Mouse (Mus musculus): ENCODE measurements around the gene Pias4. TPM values are rescaled to one million over a fixed set of nuclear protein-coding genes. Genes with fewer than 3 reads are reported as not detected.
"Not testable (repeated sequence)": the region's sequence is repeated elsewhere in the genome, so short reads cannot be mapped to it uniquely, and the experiment has no call there.

Gene Pias4
- polyA plus RNA-seq, 1 experiment from 2014 or later: 33.2 TPM

DNA sequence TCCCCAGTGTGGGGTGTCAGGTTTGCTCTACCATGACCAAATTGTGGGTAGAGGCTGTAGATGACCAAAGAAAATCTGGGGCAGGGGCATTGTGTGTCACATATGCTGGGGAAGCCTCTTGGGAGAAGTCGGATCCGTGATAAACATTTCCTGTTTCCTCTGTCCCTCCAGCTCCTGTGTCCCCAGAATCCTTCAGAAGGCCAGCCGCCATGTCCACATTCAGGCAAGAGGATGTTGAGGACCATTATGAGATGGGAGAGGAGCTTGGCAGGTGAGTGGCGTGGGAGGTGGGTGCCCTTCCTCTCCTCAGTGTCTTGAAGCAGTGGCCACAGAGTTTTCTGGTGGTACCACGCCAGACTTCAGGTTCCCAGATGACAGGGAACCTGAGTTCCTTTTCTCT is 16.1 kb upstream of the Pias4 start, which contains the start of gene 4930442H23Rik:
4930442H23Rik (minus strand) TSS at position 45 of the 400 bp plus-strand sequence.
- no peaks in the 10 kb centered on the region for H3K9me3 ChIP-seq (ENCODE audit: control insufficient read depth, low read length)
- H3K4me1 ChIP-seq (ENCODE audit: control insufficient read depth, insufficient read depth, low read length): no peaks in the 10 kb centered on the region
- DNase-seq (ENCODE audit: low spot score) (no peak), ATAC-seq (ENCODE audit: low read depth) (no peak)
- 85% methylated on average over 5 of the region's 5 CpGs for WGBS
- peak within 1 kb of the TSS; percentile 66 for H3K4me2 ChIP-seq (ENCODE audit: low read depth, low read length)
- H3K9ac ChIP-seq (ENCODE audit: low read depth, low read length): peak within 1 kb of the TSS; percentile 75
- peaks cover 73% of the 10 kb centered on the region for H3K36me3 ChIP-seq (ENCODE audit: control insufficient read depth, insufficient read depth, low read length)
- H3K27me3 ChIP-seq (replicated peaks; ENCODE audit: control insufficient read depth, insufficient read depth, low read length): no peaks in the 10 kb centered on the region
- peak within 1 kb of the TSS; percentile 56 for H3K4me3 ChIP-seq (ENCODE audit: low read depth, low read length)
- H3K27ac ChIP-seq (replicated peaks; ENCODE audit: low read depth, low read length): peak within 1 kb of the TSS; percentile 77

DNA sequence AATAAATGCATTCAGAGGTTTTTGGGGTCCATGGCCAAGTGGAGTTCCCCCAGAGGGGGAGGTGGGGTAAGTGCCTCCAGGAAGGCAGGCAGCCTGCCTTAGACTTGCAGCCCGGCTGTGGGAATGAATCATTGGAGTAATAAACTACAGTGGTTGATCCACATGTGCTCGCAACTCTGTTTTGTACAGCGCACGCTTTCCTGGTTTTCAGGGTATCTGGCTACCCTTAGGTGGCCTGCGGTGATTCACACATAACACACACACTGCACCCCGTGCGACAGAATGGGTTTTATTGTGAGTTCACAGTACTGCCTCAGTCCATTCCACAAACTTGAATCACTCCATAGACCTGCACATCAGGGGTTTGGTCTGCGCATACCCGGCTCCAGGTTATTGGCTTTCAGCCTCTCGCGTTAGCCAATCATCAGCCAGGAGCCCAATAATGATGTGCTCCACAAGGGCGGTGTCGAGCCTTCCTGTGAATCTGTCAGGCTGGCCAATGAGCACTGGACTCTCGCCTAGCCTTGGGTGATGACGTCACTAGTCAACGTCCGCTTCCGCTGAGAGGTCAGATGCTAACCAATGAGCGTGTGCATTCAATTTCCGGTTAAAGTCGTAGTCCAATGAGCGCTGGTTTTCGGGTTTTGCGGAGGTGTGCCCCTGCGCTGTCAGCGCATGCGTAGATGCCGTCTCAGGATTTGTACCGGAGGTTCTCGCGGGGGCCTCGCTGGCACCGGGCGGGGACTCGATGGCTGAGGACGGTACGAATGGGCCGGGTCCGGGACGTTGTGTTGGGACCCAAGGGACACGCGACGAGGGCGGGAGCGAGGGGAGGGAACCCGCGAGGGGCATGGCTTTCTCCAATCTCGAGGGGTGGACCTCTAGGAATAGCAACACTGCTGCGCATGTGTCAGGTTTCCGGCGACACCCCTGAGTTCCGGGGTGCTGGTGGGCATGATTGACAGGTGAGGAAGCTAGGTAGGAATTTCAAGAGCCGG is 14.9 kb upstream of the Pias4 start, which contains the start of gene Dapk3:
Dapk3 (plus strand) TSS at position 670 of the 998 bp plus-strand sequence.
- 5% methylated on average over 50 of the region's 53 CpGs for WGBS
- DNase-seq (ENCODE audit: low spot score): peak; percentile 100
- H3K27ac ChIP-seq (replicated peaks; ENCODE audit: low read depth, low read length): peak within 1 kb of the TSS; percentile 77
- peak within 1 kb of the TSS; percentile 56 for H3K4me3 ChIP-seq (ENCODE audit: low read depth, low read length)
- H3K27me3 ChIP-seq (replicated peaks; ENCODE audit: control insufficient read depth, insufficient read depth, low read length): no peaks in the 10 kb centered on the region
- ATAC-seq (ENCODE audit: low read depth): peak; percentile 95
- peaks cover 79% of the 10 kb centered on the region for H3K36me3 ChIP-seq (ENCODE audit: control insufficient read depth, insufficient read depth, low read length)
- no peaks in the 10 kb centered on the region; the same call in 1 of the 2 replicates for H3K4me1 ChIP-seq (ENCODE audit: control insufficient read depth, insufficient read depth, low read length)
- H3K9ac ChIP-seq (ENCODE audit: low read depth, low read length): peak within 1 kb of the TSS; percentile 75
- peak within 1 kb of the TSS; percentile 66 for H3K4me2 ChIP-seq (ENCODE audit: low read depth, low read length)
- H3K9me3 ChIP-seq (ENCODE audit: control insufficient read depth, low read length): no peaks in the 10 kb centered on the region

DNA sequence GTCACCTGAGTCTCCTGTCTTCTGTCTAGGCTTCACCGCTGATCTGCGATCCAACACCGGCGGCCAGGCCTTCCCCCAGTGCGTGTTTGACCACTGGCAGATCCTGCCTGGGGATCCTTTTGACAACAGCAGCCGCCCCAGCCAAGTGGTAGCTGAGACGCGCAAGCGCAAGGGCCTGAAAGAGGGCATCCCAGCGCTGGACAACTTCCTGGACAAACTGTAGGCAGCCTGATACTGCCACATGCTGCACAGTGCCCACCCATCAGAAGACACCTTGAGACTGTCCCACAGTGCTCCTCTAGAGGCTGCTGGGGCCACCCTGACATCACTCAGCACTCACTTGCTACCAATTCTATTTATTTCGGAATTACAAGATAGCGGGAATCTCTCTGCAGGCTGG is 14.1 kb upstream of the Pias4 start:
- not testable (repeated sequence) for DNase-seq (ENCODE audit: low spot score); ATAC-seq (ENCODE audit: low read depth); H3K4me1 ChIP-seq (ENCODE audit: control insufficient read depth, insufficient read depth, low read length); H3K4me3 ChIP-seq (ENCODE audit: low read depth, low read length); H3K9me3 ChIP-seq (ENCODE audit: control insufficient read depth, low read length); H3K9ac ChIP-seq (ENCODE audit: low read depth, low read length); H3K27me3 ChIP-seq (replicated peaks; ENCODE audit: control insufficient read depth, insufficient read depth, low read length); H3K4me2 ChIP-seq (ENCODE audit: low read depth, low read length)
- peak overlapping the region; percentile 30; the same call in 1 of the 2 replicates for H3K27ac ChIP-seq (replicated peaks; ENCODE audit: low read depth, low read length)
- H3K36me3 ChIP-seq (ENCODE audit: control insufficient read depth, insufficient read depth, low read length): peaks cover 78% of the 10 kb centered on the region
- WGBS: 86% methylated on average over 11 of the region's 12 CpGs

DNA sequence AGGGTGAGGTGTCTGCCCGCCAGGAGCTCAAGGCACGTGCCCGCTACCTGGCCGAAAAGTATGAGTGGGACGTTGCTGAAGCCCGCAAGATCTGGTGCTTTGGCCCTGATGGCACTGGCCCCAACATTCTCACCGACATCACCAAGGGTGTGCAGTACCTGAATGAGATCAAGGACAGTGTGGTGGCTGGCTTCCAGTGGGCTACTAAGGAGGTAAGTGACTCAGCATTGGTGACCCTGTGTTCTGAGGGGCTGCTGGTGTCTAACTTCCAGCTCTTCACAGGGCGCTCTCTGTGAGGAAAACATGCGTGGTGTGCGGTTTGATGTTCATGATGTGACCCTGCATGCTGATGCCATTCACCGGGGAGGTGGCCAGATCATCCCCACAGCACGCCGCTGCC is 13.2 kb upstream of the Pias4 start:
- no peak overlapping the region for H3K4me2 ChIP-seq (ENCODE audit: low read depth, low read length)
- H3K4me3 ChIP-seq (ENCODE audit: low read depth, low read length): no peak overlapping the region
- H3K27me3 ChIP-seq (replicated peaks; ENCODE audit: control insufficient read depth, insufficient read depth, low read length): no peaks in the 10 kb centered on the region
- H3K4me1 ChIP-seq (ENCODE audit: control insufficient read depth, insufficient read depth, low read length): no peaks in the 10 kb centered on the region; the same call in 1 of the 2 replicates
- H3K9me3 ChIP-seq (ENCODE audit: control insufficient read depth, low read length): no peaks in the 10 kb centered on the region
- ATAC-seq (ENCODE audit: low read depth) (no peak), DNase-seq (ENCODE audit: low spot score) (no peak)
- H3K36me3 ChIP-seq (ENCODE audit: control insufficient read depth, insufficient read depth, low read length): peaks cover 72% of the 10 kb centered on the region
- no peak overlapping the region for H3K9ac ChIP-seq (ENCODE audit: low read depth, low read length)
- no peak overlapping the region for H3K27ac ChIP-seq (replicated peaks; ENCODE audit: low read depth, low read length)
- 97% methylated on average over 13 of the region's 13 CpGs for WGBS

DNA sequence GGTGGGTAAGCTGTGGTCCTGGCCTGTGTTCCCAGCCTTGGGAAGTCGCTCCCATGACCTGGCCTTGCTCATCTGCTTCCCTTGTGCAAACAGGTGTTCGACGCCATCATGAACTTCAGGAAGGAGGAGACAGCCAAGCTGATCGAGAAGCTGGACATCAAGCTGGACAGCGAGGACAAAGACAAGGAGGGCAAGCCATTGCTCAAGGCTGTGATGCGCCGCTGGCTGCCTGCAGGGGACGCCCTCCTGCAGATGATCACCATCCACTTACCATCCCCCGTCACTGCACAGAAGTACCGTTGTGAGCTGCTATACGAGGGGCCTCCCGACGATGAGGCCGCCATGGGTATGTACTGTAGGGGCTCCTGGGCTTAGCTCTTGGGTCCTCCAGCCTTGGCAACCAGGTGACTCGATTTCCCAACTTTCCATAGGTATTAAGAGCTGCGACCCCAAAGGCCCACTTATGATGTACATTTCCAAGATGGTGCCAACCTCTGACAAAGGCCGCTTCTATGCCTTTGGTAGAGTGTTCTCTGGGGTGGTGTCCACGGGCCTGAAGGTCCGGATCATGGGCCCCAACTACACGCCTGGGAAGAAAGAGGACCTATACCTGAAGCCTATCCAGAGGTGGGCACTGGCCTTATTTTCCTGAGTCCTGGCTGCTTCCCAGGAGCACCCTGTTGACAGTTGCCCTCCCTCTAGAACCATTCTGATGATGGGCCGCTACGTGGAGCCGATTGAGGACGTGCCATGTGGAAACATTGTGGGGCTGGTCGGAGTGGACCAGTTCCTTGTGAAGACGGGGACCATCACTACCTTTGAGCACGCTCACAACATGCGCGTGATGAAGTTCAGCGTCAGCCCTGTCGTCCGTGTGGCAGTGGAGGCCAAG is 12.0 kb upstream of the Pias4 start:
- H3K4me1 ChIP-seq (ENCODE audit: control insufficient read depth, insufficient read depth, low read length): peaks cover 3% of the 10 kb centered on the region; the same call in 1 of the 2 replicates
- ATAC-seq (ENCODE audit: low read depth): no peak
- no peak for DNase-seq (ENCODE audit: low spot score)
- peaks cover 63% of the 10 kb centered on the region for H3K36me3 ChIP-seq (ENCODE audit: control insufficient read depth, insufficient read depth, low read length)
- H3K4me3 ChIP-seq (ENCODE audit: low read depth, low read length): no peak overlapping the region
- no peak overlapping the region for H3K9ac ChIP-seq (ENCODE audit: low read depth, low read length)
- no peak overlapping the region for H3K4me2 ChIP-seq (ENCODE audit: low read depth, low read length)
- 89% methylated on average over 32 of the region's 32 CpGs for WGBS
- peak overlapping the region; percentile 33; the same call in 1 of the 2 replicates for H3K27ac ChIP-seq (replicated peaks; ENCODE audit: low read depth, low read length)
- no peaks in the 10 kb centered on the region for H3K9me3 ChIP-seq (ENCODE audit: control insufficient read depth, low read length)
- no peaks in the 10 kb centered on the region for H3K27me3 ChIP-seq (replicated peaks; ENCODE audit: control insufficient read depth, insufficient read depth, low read length)

DNA sequence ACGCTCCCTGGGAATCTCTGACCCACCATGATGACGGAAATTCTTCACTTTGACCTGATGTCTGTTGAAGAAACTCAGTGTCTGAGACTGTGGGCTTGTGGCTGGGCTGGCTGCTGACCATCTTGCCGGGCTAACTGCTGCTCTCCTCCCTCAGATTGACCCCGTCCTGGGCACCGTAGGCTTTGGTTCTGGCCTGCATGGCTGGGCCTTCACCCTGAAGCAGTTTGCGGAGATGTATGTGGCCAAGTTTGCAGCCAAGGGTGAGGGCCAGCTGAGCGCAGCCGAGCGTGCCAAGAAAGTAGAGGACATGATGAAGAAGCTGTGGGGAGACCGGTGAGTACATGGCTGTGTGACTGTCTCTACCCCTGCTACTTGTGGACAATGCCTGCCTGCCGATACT is 11.2 kb upstream of the Pias4 start:
- WGBS: 95% methylated on average over 11 of the region's 11 CpGs
- DNase-seq (ENCODE audit: low spot score) (no peak), ATAC-seq (ENCODE audit: low read depth) (no peak)
- peaks cover 4% of the 10 kb centered on the region for H3K4me1 ChIP-seq (ENCODE audit: control insufficient read depth, insufficient read depth, low read length)
- H3K9ac ChIP-seq (ENCODE audit: low read depth, low read length): peak overlapping the region; percentile 98; the same call in 1 of the 2 replicates
- no peaks in the 10 kb centered on the region for H3K27me3 ChIP-seq (replicated peaks; ENCODE audit: control insufficient read depth, insufficient read depth, low read length)
- H3K9me3 ChIP-seq (ENCODE audit: control insufficient read depth, low read length): no peaks in the 10 kb centered on the region
- no peak overlapping the region; the same call in 1 of the 2 replicates for H3K27ac ChIP-seq (replicated peaks; ENCODE audit: low read depth, low read length)
- peaks cover 55% of the 10 kb centered on the region for H3K36me3 ChIP-seq (ENCODE audit: control insufficient read depth, insufficient read depth, low read length)
- H3K4me3 ChIP-seq (ENCODE audit: low read depth, low read length): no peak overlapping the region; the same call in 1 of the 2 replicates
- no peak overlapping the region for H3K4me2 ChIP-seq (ENCODE audit: low read depth, low read length)

DNA sequence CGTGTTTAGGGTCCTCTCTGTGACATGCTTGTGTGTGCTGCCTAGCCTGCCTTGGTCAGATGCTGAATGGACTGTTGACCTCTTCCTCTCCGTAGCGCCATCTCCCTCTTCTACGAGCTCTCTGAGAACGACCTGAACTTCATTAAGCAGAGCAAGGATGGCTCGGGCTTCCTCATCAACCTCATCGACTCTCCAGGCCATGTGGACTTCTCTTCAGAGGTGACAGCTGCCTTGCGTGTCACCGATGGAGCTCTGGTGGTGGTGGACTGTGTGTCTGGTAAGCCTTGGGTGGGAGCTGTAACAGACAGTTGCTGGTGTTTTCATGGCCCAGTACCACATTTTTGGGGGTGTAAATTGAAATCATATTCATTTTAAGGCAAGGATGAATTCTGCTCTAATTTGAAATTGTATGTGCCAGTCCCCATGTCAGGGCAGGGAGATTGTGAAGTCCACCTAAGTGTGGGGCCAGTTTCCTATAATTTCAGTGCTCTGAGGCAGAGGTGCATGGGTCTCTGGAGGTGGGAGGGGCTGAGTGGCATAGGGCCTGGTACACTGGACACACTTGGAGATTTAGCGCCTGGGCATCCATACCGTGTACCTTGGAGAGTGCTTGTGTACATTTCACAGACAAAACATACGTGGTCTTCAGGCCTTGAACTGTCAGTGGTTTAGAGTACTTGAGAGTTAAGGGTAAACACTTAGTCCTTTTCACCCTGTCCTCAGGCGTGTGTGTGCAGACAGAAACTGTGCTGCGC is 10.4 kb upstream of the Pias4 start:
- ATAC-seq (ENCODE audit: low read depth) (no peak), DNase-seq (ENCODE audit: low spot score) (no peak)
- Histone ChIP-seq H3K4me1 (ENCODE audit: control insufficient read depth, insufficient read depth, low read length) (peaks cover 12% of the 10 kb centered on the region), H3K4me2 (ENCODE audit: low read depth, low read length) (peak overlapping the region; percentile 98), H3K4me3 (ENCODE audit: low read depth, low read length) (peak overlapping the region; percentile 94), H3K27ac (replicated peaks; ENCODE audit: low read depth, low read length) (peak overlapping the region; percentile 88), H3K9me3 (ENCODE audit: control insufficient read depth, low read length) (no peaks in the 10 kb centered on the region), H3K27me3 (replicated peaks; ENCODE audit: control insufficient read depth, insufficient read depth, low read length) (no peaks in the 10 kb centered on the region), H3K9ac (ENCODE audit: low read depth, low read length) (peak overlapping the region; percentile 98), H3K36me3 (ENCODE audit: control insufficient read depth, insufficient read depth, low read length) (peaks cover 55% of the 10 kb centered on the region)
- 61% methylated on average over 14 of the region's 14 CpGs for WGBS

Data from embryonic facial prominence, embryonic 14.5 days (tissue).